Mouse (Mus musculus) neutrophil, adult 5-6 weeks (primary cell): ENCODE measurements around the gene Auts2. TPM values are rescaled to one million over a fixed set of nuclear protein-coding genes. Genes with fewer than 3 reads are reported as not detected.

Experiments used
- ATAC-seq: fragments of 151-379, 151-347 bp; 2 replicates; pipeline ENCODE4 v1.8.0; 2017; ENCODE audit warnings: mild to moderate bottlenecking, moderate TSS enrichment; ENCODE audit not compliant: insufficient number of reproducible peaks, poor library complexity, low FRiP score, severe bottlenecking; ENCODE audit errors: extremely low read depth
- total RNA-seq: library from RNA; stranded (forward); fragments of 200-1000 nt; gene quantifications from 2 replicates; pipeline ENCODE4 v1.2.3, GENCODE M21; 2017

Gene Auts2
- total RNA-seq, 1 experiment from 2014 or later: 0.93 TPM

DNA sequence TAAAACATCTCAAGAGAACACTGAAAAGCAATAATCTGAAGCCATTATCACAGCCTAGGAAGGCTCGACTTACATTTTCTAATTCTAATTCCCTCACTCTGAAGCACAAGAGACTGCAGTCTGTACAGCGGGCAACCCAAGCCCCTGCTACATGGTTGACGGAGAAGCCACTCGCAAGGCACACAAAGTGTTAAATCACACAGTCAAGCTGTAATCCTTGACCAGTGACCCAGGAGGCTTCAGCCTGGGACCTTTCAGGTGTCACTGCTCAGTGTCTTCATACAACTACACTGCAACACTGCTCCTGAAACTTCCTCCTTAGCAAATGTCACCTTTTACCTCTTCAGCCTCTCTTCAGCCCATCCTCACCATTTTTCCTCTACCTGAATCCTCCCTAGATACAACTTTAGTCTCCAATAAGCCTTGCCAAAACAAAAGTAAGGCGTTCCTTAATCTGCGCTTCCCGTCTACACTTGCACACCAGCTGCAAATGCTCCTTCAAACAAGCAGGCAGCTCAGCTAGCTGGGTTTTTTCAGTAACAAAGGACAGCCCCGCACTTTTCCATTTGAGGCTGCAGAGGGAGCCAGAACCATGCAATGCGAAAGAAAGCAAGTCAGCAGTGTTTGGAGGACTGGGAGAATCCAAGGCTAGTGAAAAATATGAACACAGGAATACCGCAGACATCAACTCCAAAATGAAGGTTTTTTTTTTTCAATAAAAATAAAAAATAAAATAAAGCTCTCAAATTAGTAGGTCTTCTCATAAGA lies 311.7 kb downstream of the Auts2 start:
- ATAC-seq: no peak

DNA sequence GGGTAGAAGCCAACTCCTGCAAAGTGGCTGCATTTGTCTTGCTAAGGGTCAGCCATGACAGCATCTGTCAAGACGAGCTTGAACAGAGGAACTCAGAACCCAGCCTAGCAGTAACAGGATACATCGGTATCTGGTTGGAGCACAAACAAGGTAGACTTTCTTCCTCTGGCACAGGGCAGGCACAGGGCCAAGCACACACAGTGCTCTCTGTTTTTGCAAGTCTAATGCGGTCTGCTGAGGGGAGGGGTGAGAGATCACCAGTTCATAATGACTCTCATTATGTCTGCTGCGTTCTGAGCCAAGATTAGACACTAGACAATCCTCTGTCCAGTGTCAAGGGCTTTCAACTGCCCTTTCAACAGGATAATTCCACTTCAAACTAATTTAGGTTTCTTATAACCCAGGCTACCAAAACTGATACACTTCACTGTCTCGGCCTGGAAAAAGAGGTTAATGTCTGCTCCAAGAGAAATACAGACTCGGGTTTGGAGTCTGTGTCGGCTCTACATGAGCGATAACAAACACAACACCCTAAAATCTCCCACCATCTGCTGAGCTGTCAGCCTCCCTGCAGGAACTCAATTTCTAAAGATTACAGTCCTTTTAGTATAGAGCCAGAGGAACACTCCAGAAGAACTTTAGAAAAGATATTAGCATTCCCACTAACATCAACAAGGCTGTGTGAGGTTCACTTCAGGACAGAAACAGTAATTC lies 313.3 kb downstream of the Auts2 start:
- no peak for ATAC-seq

DNA sequence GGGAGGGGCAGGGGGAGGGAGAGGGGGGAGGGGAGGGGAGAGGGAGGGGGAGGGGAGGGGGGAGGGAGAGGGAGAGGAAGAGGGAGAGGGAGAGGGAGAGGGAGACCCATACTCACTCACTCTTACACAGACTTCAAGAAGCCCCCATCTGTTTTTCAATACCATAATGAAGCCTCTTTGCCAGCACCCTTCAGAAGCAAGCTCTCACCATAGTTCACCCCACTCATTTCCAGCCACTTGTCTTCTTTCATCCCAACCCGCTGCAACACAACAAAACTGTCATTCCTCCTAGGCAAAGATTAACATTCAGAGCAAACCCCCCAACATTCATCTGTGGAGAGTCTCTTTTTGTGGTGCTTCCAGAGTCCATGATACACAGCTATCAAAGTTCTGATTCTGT lies 314.1 kb downstream of the Auts2 start:
- ATAC-seq: no peak

DNA sequence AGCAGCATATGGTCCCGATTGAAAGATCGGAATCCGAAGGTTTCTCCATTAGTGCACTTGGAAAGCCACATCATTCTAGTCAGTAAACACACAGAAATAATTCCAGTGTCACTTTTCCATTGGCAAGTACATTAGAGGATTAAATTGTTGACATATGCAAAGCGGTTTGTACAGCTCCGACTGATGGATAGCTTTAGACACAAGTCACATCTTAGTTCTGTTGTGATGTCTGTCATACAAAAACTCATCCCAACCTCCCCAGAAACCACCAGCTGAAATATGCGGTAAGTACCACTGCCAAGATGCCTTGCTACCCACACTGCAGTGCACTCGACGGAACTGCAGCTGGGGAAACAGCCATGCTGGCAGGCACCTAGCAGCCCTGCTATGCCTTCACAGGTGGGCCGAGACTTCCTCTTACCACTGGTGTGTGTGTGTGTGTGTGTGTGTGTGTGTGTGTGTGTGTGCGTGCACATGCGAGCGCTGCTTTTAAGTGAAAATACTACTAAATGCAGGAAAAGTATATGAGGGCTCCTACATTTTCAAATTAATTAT lies 322.7 kb downstream of the Auts2 start:
- ATAC-seq: no peak

DNA sequence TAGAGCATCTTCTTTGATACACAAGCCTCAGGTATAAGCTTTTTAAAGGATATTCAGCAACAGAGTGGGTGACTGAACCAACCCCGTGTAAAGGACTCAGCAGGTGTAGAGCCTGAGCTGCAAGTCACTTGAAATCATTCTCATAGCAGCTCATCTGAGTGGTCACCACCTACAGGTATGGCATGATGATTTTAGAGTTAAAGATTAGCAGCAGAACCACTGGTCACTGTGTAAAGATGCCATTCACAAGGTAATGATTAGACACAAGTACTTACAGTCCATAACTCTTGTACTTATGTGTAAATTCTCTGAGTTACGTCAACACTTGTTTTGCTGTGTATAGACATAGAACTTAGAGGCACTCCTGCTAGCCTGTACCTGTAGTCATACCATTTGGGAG lies 327.0 kb downstream of the Auts2 start:
- ATAC-seq: no peak

DNA sequence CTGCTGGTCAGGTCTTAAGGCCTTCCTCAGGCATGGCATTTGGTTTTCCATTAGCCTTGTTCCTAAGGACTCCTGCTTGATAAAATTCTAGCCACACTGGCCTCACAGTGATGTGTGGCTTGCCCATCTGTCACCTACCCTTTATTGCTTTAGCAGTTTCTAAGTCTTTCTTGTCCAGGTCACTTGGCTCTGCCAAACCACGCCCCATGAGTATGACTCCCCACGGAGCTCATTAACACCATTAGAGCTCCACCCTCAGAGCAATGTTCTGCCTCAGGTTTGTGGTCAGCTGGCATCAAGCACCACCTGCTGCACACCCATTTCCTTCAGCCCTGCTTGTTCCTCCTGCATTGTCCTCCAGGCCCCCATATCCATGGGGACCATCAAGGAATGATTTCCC lies 330.7 kb downstream of the Auts2 start:
- no peak for ATAC-seq

DNA sequence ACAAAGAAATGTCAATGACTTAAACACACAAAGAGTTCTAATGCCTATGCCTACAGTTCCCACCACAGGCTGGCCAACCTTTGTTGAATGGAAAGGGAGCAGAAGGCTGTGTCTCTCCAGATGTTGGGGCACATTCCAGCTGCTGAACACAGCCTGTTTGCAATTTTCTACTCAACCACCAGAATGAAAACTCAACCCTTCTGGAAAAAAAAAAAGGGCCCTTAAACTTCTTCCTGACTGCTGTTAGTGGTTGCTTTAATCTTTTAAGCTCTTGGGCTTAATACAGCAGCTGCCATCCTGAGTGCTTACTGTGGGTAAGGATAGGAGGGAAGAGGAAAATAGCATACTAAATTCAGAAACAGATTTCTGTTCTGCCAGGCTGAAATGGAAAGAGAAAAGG lies 333.4 kb downstream of the Auts2 start:
- no peak for ATAC-seq

DNA sequence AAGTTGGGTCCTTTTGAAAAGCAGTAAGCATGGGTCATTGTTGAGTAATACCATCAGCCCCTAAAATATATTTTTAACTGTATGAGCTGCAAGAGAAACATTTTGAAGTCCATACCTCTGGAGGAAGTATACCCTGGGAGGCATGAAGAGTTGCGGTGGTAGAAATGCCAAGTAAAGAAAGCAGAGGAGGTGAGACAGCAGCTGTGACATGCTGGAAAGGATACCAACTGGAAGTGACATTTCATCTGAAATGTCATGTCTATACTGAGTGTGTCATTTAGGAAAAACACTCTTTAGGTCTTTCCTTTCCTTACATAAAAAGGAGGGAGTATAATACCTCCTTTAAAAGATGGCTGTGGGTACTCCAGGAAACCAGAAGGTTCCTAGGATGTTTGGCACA lies 336.9 kb downstream of the Auts2 start:
- no peak for ATAC-seq

DNA sequence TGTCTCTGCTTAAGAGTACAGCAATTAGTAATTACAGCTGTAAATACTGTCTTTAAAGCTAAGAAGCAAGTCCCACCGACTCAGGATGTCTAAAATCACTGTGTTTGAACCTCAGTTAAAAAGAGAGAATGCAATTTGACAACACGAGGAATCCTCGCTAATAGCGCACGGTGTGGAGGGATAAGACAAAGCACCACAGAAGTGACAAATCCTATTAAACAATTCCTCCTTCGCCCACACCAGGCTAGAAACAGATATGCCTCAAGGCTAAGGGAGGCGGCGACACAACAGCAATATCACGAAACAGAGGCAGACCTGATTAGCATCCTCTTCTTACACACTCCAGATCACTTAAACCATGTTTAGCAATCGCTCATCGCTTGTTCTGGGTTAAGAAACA lies 339.3 kb downstream of the Auts2 start:
- ATAC-seq: no peak

DNA sequence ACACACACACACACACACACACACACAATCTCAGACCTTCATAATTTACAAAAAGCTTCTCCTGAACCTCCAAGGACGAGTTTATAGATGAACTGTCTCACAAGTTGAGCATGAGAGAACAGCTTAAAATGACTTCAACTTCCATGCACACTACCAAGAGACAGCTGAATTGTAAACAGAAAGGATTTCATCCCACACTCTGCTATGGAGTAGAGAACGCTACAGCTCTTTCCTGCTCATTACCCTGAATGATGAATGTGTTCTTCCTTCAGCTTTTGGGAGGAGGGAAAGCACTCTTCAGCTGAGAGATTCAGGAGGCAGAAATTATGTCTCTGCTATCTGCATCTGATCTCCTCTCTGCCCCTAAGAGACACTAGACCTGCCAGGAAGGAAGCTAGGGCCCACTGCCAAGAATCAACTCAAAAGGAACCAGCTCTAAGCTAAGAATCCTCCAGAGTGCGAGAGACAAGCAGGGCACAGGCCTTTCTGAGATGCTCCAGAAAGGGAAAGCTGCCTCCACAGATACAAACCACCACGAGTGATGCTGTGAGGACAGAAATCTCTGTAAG lies 342.0 kb downstream of the Auts2 start:
- ATAC-seq: no peak

DNA sequence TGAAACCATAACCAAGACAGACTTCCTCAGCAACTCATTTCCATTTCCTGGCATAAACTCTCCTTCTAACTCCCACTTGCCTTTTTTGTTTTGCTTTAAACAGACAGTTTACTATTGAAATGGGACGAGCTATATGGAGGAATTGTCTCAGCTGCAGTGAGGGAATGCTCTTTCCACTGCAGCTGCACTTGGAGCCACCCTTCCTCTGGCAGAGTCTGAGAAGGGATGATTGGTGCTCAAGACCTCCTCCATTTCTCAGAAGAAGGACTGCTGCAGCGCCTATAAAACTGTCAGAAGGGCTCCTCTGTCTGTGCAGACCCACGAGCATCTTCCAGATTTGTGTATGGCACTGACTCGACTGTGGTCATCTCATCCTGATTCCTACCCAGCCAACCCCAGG lies 342.5 kb downstream of the Auts2 start:
- ATAC-seq: no peak

DNA sequence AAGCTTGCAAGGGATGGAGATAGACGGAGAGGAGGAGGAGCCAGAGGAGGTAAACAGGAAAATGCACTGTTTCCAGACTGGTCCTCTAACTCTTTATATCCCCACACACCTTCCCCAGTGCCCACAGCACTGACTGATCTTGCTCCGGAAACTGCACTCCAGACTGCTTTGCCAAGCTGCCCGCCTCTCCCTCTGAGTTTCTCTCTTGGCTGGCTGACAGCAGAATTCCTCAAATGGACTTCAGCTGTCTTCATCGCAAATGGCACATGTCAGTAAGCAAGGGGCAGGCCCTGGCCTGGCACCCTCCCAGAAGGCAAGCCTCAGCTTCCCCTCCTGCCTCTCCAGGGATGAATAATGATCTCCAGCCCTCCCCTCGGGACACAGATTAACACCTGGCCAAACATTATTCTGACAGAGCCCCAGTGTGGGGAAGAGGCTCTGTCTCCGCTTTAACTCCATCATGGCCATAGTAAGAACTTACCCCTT lies 348.1 kb downstream of the Auts2 start:
- no peak for ATAC-seq

DNA sequence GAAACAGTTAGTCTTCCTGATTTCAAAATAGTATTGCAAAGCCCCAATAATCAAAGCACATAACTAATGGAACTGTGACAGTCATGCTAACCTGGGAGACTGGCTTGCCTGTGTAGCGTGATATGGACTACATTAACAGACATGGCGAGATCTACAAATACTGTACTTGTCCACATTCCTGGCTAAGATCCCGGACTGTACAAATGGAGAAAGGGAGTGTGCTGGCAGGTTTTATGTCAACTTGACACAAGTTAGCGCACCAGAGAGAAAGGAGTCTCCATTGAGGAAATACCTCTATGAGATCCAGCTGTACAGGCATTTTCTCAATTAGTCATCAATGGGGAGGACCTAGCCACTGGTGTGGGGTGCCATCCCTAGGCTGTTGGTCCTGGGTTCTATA lies 353.0 kb downstream of the Auts2 start:
- ATAC-seq: no peak

DNA sequence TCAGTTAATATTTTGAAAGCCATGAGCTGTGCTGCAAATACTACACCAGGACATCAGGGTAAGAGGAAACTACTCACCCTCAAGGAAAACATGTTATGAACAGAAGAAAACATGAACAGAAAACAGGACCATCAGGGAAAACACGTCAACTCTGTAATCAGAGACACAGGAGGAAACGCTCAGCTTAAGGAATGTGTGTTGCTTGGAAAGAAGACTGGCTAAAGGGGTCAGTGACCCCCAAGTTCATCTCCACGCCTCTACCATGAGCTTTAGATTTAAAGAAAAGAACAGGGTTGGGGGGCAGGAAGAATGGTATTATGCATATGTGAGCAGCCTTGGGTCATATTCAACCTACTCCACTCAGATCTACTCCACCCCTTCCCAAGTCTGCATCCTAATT lies 356.5 kb downstream of the Auts2 start:
- no peak for ATAC-seq

DNA sequence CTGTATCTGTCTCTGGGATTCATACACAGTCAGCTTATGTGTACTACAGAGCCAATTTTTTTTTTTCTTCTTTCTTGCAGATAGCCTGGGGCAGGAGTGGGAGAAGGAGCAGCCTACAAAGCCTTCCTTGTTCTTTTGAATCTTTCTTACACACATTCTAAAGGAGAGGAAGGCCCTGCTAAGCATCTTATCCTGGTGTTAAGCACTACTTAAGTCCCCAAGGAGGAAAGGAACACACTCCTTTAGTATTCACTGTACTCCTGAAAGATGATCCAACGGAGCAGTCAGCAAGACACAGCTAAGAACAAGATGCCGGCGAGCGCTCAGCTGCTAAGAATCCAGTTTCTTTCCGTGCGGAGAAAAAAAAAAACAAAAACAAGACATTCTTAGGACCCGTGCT lies 356.9 kb downstream of the Auts2 start:
- no peak for ATAC-seq

DNA sequence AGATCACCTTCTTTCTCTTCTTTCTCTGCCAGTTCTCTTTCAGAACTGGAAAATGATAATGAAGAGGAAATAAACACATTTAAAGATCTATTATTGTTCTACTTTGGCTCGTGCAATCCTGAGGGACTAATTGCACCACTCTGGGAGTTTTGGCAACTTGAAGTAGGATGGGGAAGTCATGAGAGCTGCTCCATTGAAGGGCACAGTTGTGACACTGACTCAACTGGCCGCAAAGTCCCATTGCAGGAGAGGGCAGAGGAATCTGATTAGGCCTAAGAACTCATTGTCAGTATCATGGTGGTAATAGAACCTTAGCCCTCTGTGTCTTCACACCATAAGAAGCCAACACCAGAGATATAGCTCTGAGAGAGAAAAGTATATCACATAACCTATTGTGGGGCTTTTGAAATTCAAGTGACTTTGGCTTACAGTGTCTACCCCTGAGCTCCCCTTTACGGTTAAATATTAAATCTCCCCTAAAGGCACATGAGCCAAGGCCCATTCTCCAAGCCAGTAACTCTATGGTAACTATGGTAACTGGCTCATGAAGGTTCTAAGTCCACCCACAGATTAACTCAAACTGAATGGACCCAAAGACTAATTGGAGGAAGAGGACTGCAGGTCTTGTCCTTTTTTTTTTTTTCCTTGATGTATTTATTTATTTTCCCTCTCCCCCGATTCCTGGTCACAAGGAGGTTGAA lies 358.6 kb downstream of the Auts2 start:
- ATAC-seq: no peak

DNA sequence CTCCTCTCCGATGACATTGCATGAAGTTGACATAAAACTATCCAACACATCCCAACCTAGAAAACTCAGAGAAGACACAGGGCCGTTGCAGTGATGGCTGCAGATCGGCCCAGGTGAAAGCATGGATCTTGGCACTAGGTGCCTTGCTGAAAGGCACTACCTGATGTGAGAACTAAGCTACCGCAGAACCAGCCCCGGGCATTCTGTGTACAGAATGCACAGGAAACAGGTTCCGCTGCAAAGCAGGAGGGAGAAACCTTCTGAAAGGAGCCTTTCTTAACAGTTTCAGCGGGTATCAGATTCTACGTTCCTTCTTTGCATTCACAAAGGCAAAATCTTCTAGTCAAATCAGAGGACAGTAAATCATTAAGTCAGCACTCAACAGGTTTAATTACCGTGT lies 361.1 kb downstream of the Auts2 start:
- ATAC-seq: no peak

DNA sequence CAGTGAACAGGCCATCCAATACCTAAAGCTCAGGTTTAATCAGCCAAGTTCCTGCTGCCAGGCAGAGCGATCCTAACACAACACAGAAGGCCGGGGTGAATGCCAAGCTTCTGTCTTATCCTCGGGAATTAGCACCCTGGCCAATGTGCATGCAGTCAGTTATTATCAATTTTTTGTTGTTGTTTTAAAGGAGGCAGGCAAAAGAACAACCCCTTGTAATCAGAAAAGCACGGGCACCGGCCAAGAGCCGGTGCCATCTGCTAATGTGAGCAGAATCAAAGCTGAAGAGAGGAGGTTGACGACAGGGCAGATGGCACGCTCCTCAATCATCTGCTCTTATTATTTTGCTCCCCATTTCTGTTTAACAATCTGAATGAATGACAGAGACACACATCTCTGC lies 373.1 kb downstream of the Auts2 start:
- ATAC-seq: no peak

DNA sequence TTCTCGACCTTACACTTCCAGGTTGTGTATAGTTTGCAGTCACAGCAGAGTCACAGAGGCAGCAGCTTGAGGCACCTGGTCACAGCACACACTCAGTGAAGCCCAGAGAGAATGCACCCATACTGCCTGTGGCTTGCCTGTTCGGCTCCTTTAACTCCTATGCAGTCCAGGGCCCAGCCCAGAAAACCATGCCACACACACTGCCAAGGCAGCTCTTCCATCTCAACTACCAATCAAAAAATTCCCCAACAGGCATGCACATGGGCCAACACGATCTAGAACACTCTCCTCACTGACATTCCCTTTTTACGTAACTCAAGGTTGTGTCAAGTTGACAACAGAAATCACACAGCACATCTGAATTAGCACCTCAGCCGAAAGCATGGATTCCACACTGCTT lies 374.3 kb downstream of the Auts2 start:
- no peak for ATAC-seq
